Mouse (Mus musculus): ENCODE data around the gene Rasl11b. TPM values are rescaled to one million over a fixed set of nuclear protein-coding genes. Genes with fewer than 3 reads are reported as not detected.
A peak's percentile ranks its signal among the peaks of the same experiment; 100 is the strongest.

Gene Rasl11b
- total and polyA plus RNA-seq, 3 experiments, result 27.8 to 31.3 (median 28.9) TPM

DNA sequence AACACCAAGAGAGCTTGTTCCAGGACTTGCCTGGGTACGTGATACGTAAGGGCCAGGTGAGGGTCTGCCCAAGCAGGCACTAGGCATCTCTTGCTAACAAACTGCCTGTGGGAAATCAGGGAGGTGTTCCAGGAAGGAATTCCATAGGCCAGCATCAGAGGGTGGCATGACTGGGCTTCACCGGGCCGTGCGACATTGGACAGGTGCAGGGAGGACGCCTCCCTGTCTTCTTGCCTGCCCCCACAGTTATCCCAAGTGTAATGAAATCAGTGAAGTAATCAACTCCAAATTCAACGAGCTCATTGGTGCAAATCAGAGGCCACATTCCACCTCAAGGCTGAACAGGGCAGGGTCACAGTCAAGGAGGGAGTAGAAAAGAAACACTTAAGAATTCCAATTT lies 11.6 kb downstream of the Rasl11b start:
- no peak for DNase-seq
- 84% methylated on average over 7 of the region's 7 CpGs for WGBS
- intact Hi-C loops (cut with DNase I), result no loop called here
- Histone ChIP-seq H3K36me3 (ENCODE audit: control insufficient read depth, insufficient read depth, low read length) (no peaks in the 10 kb centered on the region), H3K79me2 (replicated peaks; ENCODE audit: control insufficient read depth, insufficient read depth, low read length) (no peaks in the 10 kb centered on the region), H3K4me1 (ENCODE audit: control insufficient read depth, insufficient read depth, low read length) (peaks cover 5% of the 10 kb centered on the region), H3K9ac (ENCODE audit: low read depth, low read length) (peak overlapping the region; percentile 37; the same call in 1 of the 2 replicates), H3K4me3 (no peak overlapping the region), H3K27me3 (ENCODE audit: control insufficient read depth, insufficient read depth, low read length) (no peaks in the 10 kb centered on the region), H3K27ac (peak overlapping the region; percentile 81)
- TF ChIP-seq POLR2A (IDR thresholded peaks at IDR 0.05; ENCODE audit: insufficient read depth, low read depth, low read length) (no peak), EP300 (IDR thresholded peaks at IDR 0.05; ENCODE audit: insufficient read depth, low read depth, low read length) (no peak), CTCF (IDR thresholded peaks at IDR 0.05) (no peak)

- Histone ChIP-seq H3K36me3 (ENCODE audit: control insufficient read depth, insufficient read depth, low read length) (no peaks in the 10 kb centered on the region), H3K79me2 (replicated peaks; ENCODE audit: control insufficient read depth, insufficient read depth, low read length) (no peaks in the 10 kb centered on the region), H3K27ac (no peak overlapping the region), H3K9ac (ENCODE audit: low read depth, low read length) (no peak overlapping the region), H3K4me3 (no peak overlapping the region), H3K27me3 (ENCODE audit: control insufficient read depth, insufficient read depth, low read length) (no peaks in the 10 kb centered on the region), H3K4me1 (ENCODE audit: control insufficient read depth, insufficient read depth, low read length) (peaks cover 7% of the 10 kb centered on the region)
- intact Hi-C loops (cut with DNase I), result no loop called here
- TF ChIP-seq POLR2A (IDR thresholded peaks at IDR 0.05; ENCODE audit: insufficient read depth, low read depth, low read length) (no peak), EP300 (IDR thresholded peaks at IDR 0.05; ENCODE audit: insufficient read depth, low read depth, low read length) (no peak), CTCF (IDR thresholded peaks at IDR 0.05) (no peak)
- no peak for DNase-seq
- WGBS, result 79% methylated on average over 3 of the region's 3 CpGs
These were observed 12.1 kb downstream of the Rasl11b start for GRCm38 (mm10) chr5:74207209-74207608.

- DNase-seq, result no peak
- Histone ChIP-seq H3K36me3 (ENCODE audit: control insufficient read depth, insufficient read depth, low read length) (no peaks in the 10 kb centered on the region), H3K27me3 (ENCODE audit: control insufficient read depth, insufficient read depth, low read length) (no peaks in the 10 kb centered on the region), H3K4me1 (ENCODE audit: control insufficient read depth, insufficient read depth, low read length) (peaks cover 7% of the 10 kb centered on the region), H3K9ac (ENCODE audit: low read depth, low read length) (no peak overlapping the region), H3K79me2 (replicated peaks; ENCODE audit: control insufficient read depth, insufficient read depth, low read length) (no peaks in the 10 kb centered on the region), H3K27ac (no peak overlapping the region), H3K4me3 (no peak overlapping the region)
- 56% methylated on average over 7 of the region's 7 CpGs for WGBS
- intact Hi-C loops (cut with DNase I), result no loop called here
- no peak for TF ChIP-seq EP300 (IDR thresholded peaks at IDR 0.05; ENCODE audit: insufficient read depth, low read depth, low read length)
- no peak for TF ChIP-seq CTCF (IDR thresholded peaks at IDR 0.05)
- no peak for TF ChIP-seq POLR2A (IDR thresholded peaks at IDR 0.05; ENCODE audit: insufficient read depth, low read depth, low read length)
These were observed 13.4 kb downstream of the Rasl11b start for GRCm38 (mm10) chr5:74208438-74208837.

DNA sequence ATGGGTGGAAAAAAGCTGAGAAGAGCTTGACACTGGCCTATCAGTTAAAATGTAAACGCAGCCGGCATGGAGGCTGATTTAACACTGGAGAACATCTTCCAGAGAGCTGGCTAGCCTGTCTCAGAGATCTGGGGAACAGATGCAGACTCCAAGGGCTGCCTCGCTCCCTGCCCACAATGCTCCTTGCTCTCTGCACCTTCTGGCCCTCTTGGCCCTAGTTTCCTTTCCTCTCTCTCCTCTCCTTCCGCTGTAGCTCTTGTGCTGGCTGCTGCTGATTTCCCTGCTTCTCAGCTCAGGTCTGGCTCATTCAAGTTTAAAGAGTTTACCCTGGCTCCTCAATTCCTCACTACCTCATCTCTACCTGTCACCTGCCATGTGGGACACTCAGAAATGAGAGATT lies 14.6 kb downstream of the Rasl11b start:
- intact Hi-C loops (cut with DNase I), result no loop called here
- TF ChIP-seq EP300 (IDR thresholded peaks at IDR 0.05; ENCODE audit: insufficient read depth, low read depth, low read length), result no peak
- no peak for TF ChIP-seq CTCF (IDR thresholded peaks at IDR 0.05)
- TF ChIP-seq POLR2A (IDR thresholded peaks at IDR 0.05; ENCODE audit: insufficient read depth, low read depth, low read length), result no peak
- Histone ChIP-seq H3K4me1 (ENCODE audit: control insufficient read depth, insufficient read depth, low read length) (peaks cover 7% of the 10 kb centered on the region), H3K9ac (ENCODE audit: low read depth, low read length) (no peak overlapping the region), H3K4me3 (no peak overlapping the region), H3K27me3 (ENCODE audit: control insufficient read depth, insufficient read depth, low read length) (no peaks in the 10 kb centered on the region), H3K79me2 (replicated peaks; ENCODE audit: control insufficient read depth, insufficient read depth, low read length) (no peaks in the 10 kb centered on the region), H3K36me3 (ENCODE audit: control insufficient read depth, insufficient read depth, low read length) (no peaks in the 10 kb centered on the region), H3K27ac (no peak overlapping the region)
- DNase-seq, result no peak
- WGBS, result 72% methylated on average over 4 of the region's 4 CpGs

DNA sequence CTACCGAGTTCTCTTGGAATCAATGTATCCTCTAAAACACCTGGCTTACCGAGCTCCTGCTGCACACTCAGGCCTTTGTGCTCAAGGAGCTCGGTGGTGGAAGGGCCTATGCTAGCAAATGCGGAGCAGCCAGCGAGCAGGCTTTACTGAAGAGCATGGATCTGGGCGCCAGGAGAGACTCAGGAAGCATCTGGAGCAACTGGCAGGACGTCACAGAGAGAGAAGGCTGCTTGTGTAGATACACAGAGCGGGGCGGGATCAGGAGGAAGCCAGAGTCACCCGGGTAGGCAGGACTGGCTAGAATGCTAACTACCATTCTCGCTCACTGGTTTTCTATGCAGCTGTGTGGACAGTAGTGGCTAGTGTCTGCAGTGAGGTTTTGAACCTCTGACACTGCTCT lies 16.3 kb downstream of the Rasl11b start:
- H3K9ac ChIP-seq (ENCODE audit: low read depth, low read length), result no peak overlapping the region

DNA sequence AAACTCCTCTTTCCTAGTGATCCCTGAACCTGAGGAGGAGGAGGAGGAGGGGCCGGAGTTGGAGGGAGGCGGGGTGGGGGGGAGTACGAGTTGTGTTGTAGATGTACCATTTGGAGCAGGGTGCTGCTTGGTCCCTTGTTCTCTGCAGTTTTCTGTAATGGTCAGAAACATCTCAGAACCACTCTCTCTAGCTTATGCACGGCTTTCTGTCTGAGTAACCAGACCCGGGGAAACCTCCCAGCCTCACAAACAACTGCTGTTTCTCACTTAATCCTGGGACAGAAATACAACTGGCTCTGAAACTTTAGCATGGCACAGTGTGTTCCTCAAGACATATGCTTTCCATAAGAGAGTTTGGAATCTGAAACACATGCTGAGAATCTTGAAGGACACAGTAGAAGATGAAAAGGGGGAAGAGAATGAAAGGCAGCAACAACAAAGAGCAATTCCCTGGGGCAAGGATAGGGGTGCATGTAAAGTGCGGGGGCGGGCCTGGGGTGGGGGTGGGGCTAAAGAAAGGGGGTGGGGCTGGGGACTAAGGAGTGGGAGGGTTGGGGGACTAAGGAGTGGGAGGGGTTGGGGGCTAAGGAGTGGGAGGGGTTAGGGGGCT lies 19.5 kb downstream of the Rasl11b start:
- no peak overlapping the region for H3K9ac ChIP-seq (ENCODE audit: low read depth, low read length)

More for the DNA sequence above, 16.3 kb downstream of the Rasl11b start:
- Histone ChIP-seq H3K4me3 (no peak overlapping the region), H3K4me1 (ENCODE audit: control insufficient read depth, insufficient read depth, low read length) (peaks cover 5% of the 10 kb centered on the region), H3K27me3 (ENCODE audit: control insufficient read depth, insufficient read depth, low read length) (no peaks in the 10 kb centered on the region), H3K36me3 (ENCODE audit: control insufficient read depth, insufficient read depth, low read length) (no peaks in the 10 kb centered on the region), H3K79me2 (replicated peaks; ENCODE audit: control insufficient read depth, insufficient read depth, low read length) (no peaks in the 10 kb centered on the region), H3K27ac (no peak overlapping the region)
- no peak for TF ChIP-seq CTCF (IDR thresholded peaks at IDR 0.05)
- TF ChIP-seq EP300 (IDR thresholded peaks at IDR 0.05; ENCODE audit: insufficient read depth, low read depth, low read length), result no peak
- no peak for TF ChIP-seq POLR2A (IDR thresholded peaks at IDR 0.05; ENCODE audit: insufficient read depth, low read depth, low read length)
- 44% methylated on average over 11 of the region's 11 CpGs for WGBS
- peak in 1 of 2 experiments; percentile 23 for DNase-seq
- intact Hi-C loops (cut with DNase I), result no loop called here

More for the DNA sequence above, 19.5 kb downstream of the Rasl11b start:
- Histone ChIP-seq H3K36me3 (ENCODE audit: control insufficient read depth, insufficient read depth, low read length) (no peaks in the 10 kb centered on the region), H3K79me2 (replicated peaks; ENCODE audit: control insufficient read depth, insufficient read depth, low read length) (no peaks in the 10 kb centered on the region), H3K4me1 (ENCODE audit: control insufficient read depth, insufficient read depth, low read length) (peaks cover 1% of the 10 kb centered on the region; the same call in 1 of the 2 replicates), H3K4me3 (no peak overlapping the region), H3K27me3 (ENCODE audit: control insufficient read depth, insufficient read depth, low read length) (no peaks in the 10 kb centered on the region), H3K27ac (no peak overlapping the region)
- no peak for TF ChIP-seq EP300 (IDR thresholded peaks at IDR 0.05; ENCODE audit: insufficient read depth, low read depth, low read length)
- no peak for TF ChIP-seq CTCF (IDR thresholded peaks at IDR 0.05)
- TF ChIP-seq POLR2A (IDR thresholded peaks at IDR 0.05; ENCODE audit: insufficient read depth, low read depth, low read length), result no peak
- intact Hi-C loops (cut with DNase I), result no loop called here
- DNase-seq, result no peak
- 71% methylated on average over 7 of the region's 7 CpGs for WGBS
